Mouse (Mus musculus) lung, adult 2 months (tissue): ENCODE results near the gene Dgkq. TPM values are rescaled to one million over a fixed set of nuclear protein-coding genes. Genes with fewer than 3 reads are reported as not detected.

Experiments used
- DNase-seq: peaks from one replicate; pipeline ENCODE4 v3.0.0; 2022
- H3K4me1 ChIP-seq: fragments of 200-500 bp; 2 replicates; pipeline ENCODE4 v1.6.1; 2011; ENCODE audit warnings: low read length; ENCODE audit not compliant: control insufficient read depth, insufficient read depth
- H3K4me3 ChIP-seq: fragments of 200-500 bp; replicated peaks from 2 replicates; pipeline ENCODE3; 2011; ENCODE audit warnings: low read depth, mild to moderate bottlenecking, control low read depth, low read length; ENCODE audit errors: extremely low read depth
- CTCF ChIP-seq: fragments of 200-500 bp; IDR thresholded peaks from 2 replicates; pipeline ENCODE4 v1.5.1; 2011; ENCODE audit warnings: mild to moderate bottlenecking, low read length, control low read depth; ENCODE audit not compliant: insufficient read depth
- POLR2A ChIP-seq: fragments of 200-500 bp; IDR thresholded peaks from 2 replicates; pipeline ENCODE4 v1.6.1; 2011; ENCODE audit warnings: low read depth, mild to moderate bottlenecking, control low read depth, low read length, borderline replicate concordance; ENCODE audit errors: extremely low read depth
- WGBS: fragments of 180-500 bp; shearing (Covaris S2); methylation state at CpG from one replicate; pipeline ENCODE4 v1.1.7; 2018; 5-methylcytosine and 5-hydroxymethylcytosine counted together
- polyA plus RNA-seq: library from polyadenylated mRNA; depleted of rRNA; stranded (reverse); fragments of >200 nt; gene quantifications from 2 replicates; pipeline ENCODE4 v1.2.3, GENCODE M21; 2012; rRNA removed

The Dgkq gene
- polyA plus RNA-seq, 1 experiment: 27.5 TPM

DNA sequence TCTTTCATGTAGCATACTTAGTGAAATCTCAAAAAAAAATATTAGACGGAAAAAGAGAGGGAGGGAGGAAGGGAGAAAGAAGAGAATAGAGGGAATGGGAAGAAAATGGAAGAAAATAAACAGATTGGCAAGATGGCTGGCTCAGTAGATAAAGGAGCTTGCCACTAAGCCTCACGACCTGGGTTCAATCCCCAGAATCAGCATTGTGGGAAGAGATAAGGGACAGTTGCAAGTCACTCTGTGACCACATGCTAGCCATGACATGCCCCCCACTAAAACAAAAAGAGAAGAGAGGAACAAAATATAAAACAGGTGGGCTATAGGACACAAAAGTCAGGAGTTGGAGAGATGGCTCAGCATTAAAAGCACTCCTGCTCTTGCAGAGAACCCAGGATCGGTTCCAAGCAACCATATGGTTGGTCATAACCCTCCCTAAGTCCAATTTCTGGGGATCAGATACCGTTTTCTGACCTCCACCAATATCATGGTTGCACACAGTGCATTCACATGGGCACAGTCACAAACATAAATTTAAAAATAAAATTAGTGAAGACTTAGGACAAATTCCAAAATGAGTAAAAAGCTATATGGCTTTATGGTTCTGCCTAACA lies 43.3 kb downstream of the Dgkq start:
- TF ChIP-seq CTCF (no peak), POLR2A (no peak)
- WGBS: 79% methylated on average over 4 of the region's 4 CpGs
- DNase-seq: no peak
- H3K4me3 ChIP-seq: no peak overlapping the region
- H3K4me1 ChIP-seq: peaks cover 13% of the 10 kb centered on the region

DNA sequence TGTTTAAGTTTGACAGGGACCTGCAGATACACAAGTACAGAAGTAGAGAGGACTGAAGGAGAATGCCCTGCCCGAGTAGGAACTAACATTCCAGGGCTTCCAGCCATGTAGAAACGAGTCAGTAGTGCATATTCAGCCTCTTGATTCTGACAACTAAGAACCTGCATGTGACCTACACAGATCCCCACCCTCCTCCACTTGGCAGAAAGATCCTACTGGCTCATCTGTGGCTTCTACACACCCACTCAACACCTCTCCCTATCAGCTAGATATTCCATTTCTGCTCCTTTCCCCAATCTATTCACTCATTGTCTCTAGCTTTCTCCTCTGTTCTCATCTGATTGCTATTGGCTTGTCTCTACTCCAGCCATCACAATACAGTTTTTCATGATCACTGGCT lies 47.6 kb downstream of the Dgkq start:
- Histone ChIP-seq H3K4me1 (peaks cover 4% of the 10 kb centered on the region), H3K4me3 (no peak overlapping the region)
- TF ChIP-seq POLR2A (no peak), CTCF (no peak)
- no peak for DNase-seq
- 55% methylated on average over 2 of the region's 2 CpGs for WGBS

DNA sequence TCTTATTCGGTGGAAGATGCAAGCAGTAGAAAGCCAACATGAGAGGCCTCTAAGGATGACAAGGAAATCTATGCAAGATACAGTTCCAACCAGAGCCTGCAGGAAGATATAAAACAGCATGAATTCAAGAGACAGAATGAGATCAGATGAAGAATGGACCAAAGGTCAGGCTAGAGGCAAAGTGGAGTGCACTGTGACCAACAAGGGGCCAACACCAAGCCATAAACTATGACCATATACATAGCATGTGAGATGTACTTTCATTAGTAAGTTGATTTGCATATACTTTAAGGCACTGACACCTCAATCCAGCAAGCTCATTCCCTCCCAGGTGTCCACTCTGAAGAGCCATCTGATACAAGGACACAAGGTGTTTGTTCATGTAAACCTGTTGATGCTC lies 59.0 kb downstream of the Dgkq start:
- TF ChIP-seq POLR2A (no peak), CTCF (no peak)
- Histone ChIP-seq H3K4me1 (no peaks in the 10 kb centered on the region), H3K4me3 (no peak overlapping the region)
- DNase-seq: no peak
- 97% methylated on average over 1 of the region's 1 CpGs for WGBS

DNA sequence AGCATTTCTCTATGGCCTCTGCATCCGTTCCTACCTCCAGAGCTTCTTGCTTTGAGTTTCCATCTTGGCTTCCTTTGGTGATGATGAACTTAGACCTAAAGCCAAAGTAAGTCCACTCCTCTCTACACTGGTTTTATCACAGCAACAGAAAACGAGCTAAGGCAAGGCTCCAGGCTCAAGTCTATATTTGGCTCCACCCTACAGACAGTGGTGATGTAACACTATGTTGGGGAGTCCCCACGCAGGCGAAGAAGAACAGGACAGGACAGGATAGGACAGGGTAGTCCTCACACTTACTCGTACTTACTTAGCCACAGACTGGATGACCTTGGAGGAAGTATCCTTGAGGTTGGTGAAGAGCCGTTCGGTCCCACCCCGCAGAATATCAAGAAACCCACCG lies 66.9 kb downstream of the Dgkq start:
- WGBS: 85% methylated on average over 9 of the region's 9 CpGs
- H3K4me1 ChIP-seq: no peaks in the 10 kb centered on the region
- TF ChIP-seq CTCF (no peak), POLR2A (no peak)
- H3K4me3 ChIP-seq: no peak overlapping the region
- no peak for DNase-seq

DNA sequence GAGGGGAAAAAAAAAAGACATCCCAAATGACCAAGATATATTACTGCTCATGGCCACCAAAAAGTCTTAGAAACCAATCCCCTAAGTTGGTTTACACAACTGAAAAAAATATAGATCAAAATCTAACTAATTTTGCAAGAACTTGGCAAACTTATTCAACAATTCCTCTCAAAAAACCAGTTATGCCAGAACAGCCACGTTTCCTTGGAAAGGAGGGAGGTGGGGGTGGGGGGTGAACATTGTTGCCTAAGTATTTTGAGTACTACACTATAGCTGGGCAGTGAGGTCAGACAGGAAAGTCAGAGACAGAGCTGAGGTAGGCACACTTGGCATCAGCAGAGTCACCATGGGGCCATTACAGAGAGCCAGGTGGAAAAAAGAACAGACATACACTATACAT lies 69.5 kb downstream of the Dgkq start:
- TF ChIP-seq POLR2A: no peak
- TF ChIP-seq CTCF: no peak
- Histone ChIP-seq H3K4me1 (no peaks in the 10 kb centered on the region), H3K4me3 (no peak overlapping the region)
- DNase-seq: no peak
- WGBS: 30% methylated on average over 1 of the region's 1 CpGs

Other genes starting within 250 kb of the Dgkq start
- 19.3 and 33.6 TPM in 2 replicates for gene Atp5k, start 235.2 kb downstream of the Dgkq start, polyA plus RNA-seq
- 6.8 and 9.7 TPM in 2 replicates for gene Mfsd7a, start 220.8 kb downstream of the Dgkq start, polyA plus RNA-seq
- 7.4 and 11.1 TPM in 2 replicates for gene Pcgf3, start 208.4 kb downstream of the Dgkq start, polyA plus RNA-seq
- gene Cplx1, start 119.6 kb downstream of the Dgkq start, polyA plus RNA-seq: 0.05 and 0.19 TPM in 2 replicates
- 78.8 and 87.5 TPM in 2 replicates for gene Gak, start 39.9 kb downstream of the Dgkq start, polyA plus RNA-seq
- gene Tmem175, start 39.9 kb downstream of the Dgkq start, polyA plus RNA-seq: 32.0 and 50.5 TPM in 2 replicates
- gene Idua, start 9.3 kb downstream of the Dgkq start, polyA plus RNA-seq: 28.4 and 34.5 TPM in 2 replicates
- 0.05 and 0.11 TPM in 2 replicates for gene Slc26a1, start 5.9 kb upstream of the Dgkq start, polyA plus RNA-seq
- 48.5 and 48.7 TPM in 2 replicates for gene Fgfrl1, start 22.7 kb upstream of the Dgkq start, polyA plus RNA-seq
- gene Rnf212, start 105.3 kb upstream of the Dgkq start, polyA plus RNA-seq: not detected in 2 replicates
- gene Tmed11, start 125.7 kb upstream of the Dgkq start, polyA plus RNA-seq: not detected in 2 replicates
- gene Vmn2r8, start 139.2 kb upstream of the Dgkq start, polyA plus RNA-seq: not detected in 2 replicates
- gene Vmn2r9, start 182.9 kb upstream of the Dgkq start, polyA plus RNA-seq: not detected in 2 replicates